Mouse (Mus musculus): ENCODE measurements around the gene Stpg1.
A peak's percentile ranks its signal among the peaks of the same experiment; 100 is the strongest.

Gene Stpg1

DNA sequence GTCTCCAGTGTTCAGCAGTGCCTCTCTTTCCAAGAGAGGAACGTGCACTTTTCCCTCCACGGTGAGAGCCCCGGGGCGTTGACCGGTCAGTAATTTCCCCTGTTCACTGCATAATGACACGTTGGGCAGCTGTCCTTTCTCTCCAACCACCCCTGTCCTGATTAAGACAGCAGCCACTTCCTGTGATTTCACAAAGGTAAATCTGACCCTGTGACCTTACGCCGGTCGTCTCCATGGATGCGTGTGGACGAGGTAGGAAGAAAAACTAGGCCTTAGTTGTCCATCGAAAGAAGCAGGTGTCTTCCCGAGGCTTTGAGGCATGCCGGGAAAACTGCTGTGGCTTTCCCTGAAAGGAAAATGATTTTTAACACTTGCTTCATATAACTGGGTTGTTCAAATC is 20.3 kb downstream of the Stpg1 start:
- DNase-seq, result no peak

DNA sequence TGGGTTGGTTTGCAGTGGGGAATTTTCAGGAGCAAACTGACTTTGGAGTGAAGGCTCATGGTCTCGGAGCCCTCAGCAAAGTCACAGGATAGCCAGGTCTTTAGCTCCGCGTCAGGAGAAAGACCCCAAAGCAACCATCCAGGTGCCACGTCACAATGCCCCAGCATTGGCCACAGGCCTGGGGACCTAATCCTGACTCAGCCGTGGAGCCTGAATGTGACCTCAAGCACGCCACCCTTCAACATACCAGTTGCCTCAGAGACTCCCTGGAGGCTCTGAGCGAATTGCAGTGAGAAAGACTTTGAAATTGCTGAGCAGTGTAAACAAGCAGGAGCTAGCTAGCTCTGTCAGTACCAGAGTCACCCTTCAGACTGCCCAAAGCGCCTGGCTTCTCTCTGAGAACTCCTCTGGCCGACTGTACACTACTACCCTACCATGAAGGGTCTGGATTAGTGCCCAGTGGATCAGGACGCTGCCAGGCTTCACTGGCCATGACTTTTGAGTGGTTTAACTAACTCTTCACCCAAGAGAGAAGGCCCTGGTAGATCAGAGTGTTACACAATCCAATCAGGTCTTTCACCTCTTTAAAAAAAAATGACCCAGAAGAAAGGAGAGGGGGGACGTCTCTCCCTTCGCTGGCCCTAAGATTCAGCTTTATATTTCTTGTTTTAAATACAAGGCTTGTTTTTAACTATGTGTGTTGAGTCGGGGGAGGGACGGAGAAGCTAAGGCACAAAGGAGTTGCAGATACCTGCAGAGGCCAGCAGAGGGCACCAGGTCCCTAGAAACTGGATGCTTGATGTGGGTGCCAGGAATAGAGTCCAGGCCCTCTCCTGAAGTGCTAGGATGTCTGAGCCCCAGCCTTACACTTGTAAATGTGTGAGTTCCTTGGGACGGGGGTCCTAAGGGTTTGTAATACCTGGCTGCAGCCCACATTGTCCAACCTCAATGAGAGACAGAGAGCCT is 22.0 kb downstream of the Stpg1 start:
- peak; percentile 33 for DNase-seq

- DNase-seq, result no peak
These were observed 23.5 kb downstream of the Stpg1 start for GRCm38 (mm10) chr4:135518135-135518534.

DNA sequence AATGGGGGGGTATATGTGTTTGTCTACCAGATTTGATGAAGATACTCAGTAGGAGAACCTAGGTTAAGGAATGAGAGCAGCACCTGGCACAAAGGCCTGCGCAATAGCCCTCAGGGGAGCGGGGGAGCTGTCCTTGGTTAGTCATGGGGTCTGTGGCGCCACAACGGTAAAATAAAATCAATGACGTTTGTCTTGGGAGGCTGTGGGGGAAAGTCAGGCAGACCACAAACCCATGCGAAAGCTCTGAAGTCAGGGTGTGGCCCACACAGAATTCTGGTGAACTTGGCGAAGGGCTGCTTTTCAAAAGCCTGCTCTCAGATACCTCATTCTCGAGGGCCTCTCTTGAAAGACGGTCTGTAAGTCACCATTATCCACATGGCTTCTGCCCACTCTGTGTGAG is 25.8 kb downstream of the Stpg1 start:
- no peak for DNase-seq

- no peak for DNase-seq
These were observed 29.3 kb downstream of the Stpg1 start for GRCm38 (mm10) chr4:135523939-135524338.

- no peak for DNase-seq
These were observed 30.5 kb downstream of the Stpg1 start for GRCm38 (mm10) chr4:135525057-135525456.

GRCm38 (mm10) chr4:135526039-135526710 is 31.6 kb downstream of the Stpg1 start:
- no peak for DNase-seq

DNA sequence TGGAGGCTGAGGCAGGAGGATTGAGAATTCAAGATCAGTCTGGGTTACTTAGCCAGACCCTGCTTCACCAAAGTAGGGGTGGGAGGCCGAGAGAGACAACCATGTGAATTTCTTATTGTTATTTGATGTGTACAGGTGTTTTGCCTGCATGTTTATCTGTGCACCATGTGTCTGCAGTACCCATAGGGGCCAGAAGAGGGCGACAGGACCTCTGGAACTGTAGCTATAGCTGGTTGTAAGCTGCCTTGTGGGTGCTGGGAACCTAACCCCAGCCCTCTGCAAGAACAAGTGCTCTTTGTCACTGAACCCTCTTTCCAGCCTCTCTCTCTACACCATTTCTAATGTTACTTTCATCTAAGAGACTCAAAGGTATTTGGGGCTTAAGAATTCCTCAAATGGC is 35.7 kb downstream of the Stpg1 start:
- DNase-seq, result no peak

- DNase-seq, result no peak
These were observed 36.6 kb downstream of the Stpg1 start for GRCm38 (mm10) chr4:135531236-135531635.

- no peak for DNase-seq
These were observed 37.4 kb downstream of the Stpg1 start for GRCm38 (mm10) chr4:135531771-135532613.

- no peak for DNase-seq
These were observed 38.4 kb downstream of the Stpg1 start for GRCm38 (mm10) chr4:135533001-135533400.

DNA sequence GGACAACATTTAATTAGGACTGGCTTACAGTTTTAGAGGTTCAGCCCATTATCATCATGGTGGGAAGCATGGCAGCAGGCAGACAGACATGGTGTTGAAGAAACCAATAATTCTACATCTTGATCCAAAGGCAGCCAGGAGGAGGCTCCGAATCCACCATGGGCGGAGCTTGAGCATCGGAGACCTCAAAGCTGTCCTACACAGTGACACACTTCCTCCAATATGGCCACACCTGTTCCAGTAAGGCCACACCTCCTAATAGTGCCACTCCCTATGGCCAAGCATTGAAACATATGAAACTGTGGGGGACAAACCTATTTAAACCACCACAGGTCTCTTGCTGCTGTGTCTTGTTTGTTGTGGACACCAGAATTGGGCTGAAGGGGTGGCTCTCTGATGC is 40.4 kb downstream of the Stpg1 start:
- DNase-seq, result no peak

GRCm38 (mm10) chr4:135539056-135539455 is 44.5 kb downstream of the Stpg1 start:
- no peak for DNase-seq

GRCm38 (mm10) chr4:135540057-135540456 is 45.5 kb downstream of the Stpg1 start:
- DNase-seq, result no peak

DNA sequence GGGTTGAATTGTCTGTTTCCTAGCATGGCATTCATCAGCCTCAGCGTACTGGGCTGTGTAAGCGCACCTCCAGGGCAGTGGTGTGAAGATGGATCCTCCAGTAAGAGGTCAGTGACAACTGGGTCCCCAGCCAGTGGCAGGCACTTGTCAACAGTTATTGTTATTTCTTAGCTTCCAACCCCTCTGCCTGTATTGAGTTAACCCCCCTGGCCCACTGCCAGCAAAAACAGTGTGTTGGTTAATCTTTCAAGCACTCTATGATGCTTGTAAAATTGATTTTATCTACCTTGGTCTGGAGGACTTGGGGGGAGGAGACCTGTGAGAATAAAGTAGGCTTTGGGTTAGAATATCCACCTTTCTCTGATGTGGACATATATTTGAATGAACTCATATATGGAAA is 49.7 kb downstream of the Stpg1 start:
- DNase-seq, result no peak

DNA sequence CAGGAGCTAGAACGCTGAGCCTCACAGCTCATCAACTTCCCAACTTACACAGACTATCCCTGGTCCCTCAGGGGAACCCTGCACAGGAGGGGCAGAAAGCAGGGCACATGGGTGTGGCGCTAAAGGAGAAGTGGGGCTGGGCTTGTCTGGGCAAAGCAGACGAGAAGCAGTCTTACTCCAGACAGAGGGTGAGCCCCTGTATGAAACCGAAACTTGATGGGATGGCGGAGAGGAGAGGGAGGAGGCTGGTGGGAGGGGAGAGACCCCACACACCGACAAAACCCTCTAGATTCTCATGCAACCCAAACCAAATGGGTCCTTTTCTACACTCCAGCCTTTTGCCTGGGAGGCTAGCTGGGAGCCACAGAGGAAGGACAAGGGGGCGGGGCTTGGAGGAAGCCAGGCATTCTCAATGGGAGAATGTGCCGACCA is 50.5 kb downstream of the Stpg1 start:
- no peak for DNase-seq

DNA sequence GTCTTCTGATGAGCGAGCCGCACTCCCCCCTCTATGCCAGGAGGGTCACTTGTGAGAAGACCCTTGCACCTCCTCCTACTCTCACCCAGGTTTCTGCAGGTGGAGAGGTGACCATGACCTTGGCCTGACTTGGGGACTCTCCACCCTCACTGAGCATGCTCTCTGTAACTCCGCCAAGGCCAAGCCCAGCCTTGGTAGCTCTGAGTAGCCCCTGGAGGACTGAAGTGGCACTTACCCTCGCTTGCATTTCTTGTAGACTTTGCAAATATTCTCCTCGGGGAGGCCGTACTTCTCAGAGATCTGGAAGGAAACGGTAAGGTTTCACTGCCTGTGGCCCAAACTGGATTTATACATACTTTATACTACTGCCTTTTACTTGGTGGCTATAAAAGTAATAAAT is 51.4 kb downstream of the Stpg1 start:
- no peak for DNase-seq

DNA sequence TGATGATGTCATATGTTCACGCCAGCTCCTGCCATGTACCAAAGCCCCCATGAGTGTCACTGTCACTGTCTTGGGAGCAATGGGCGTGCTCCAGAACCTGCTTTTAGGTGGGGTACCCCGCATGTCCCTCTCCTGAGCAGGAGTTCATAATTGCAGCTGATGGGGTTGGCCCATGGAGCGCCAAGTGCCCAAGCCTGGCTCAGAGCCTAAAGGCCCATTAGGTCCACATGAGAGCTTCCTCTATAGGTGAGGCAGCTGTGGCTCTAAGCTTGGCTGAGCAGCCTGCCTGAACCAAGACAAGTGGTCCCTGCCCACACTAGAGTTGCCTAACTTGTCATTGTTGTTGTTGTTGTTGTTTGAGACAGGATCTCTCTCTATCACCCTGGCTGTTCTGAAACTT is 52.2 kb downstream of the Stpg1 start:
- no peak for DNase-seq

- DNase-seq, result no peak
These were observed 53.0 kb downstream of the Stpg1 start for GRCm38 (mm10) chr4:135547551-135547950.

GRCm38 (mm10) chr4:135548108-135548507 is 53.5 kb downstream of the Stpg1 start:
- no peak for DNase-seq

GRCm38 (mm10) chr4:135548521-135549077 is 54.0 kb downstream of the Stpg1 start:
- DNase-seq, result no peak

DNA sequence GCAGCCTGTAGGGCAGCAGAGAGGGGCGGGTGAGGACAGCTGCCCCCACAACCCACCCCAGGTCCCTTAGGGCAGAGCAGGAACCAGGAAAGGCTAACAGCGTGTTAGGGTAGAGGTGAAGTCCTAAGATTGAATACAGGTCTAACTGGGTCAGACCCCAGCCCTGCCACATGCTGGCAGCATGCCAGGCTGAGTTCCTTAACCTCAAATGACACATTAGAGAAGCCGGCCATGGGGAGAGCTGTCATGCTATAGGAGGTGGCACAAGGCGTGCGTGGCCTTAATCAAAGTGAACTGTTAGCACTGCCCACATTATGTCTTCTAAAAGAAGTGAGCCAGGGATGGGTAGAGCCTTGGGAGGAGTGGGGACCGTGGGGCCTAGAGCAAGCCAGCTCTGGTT is 54.7 kb downstream of the Stpg1 start:
- DNase-seq, result no peak

- no peak for DNase-seq
These were observed 69.2 kb downstream of the Stpg1 start for GRCm38 (mm10) chr4:135563794-135564193.
